Mouse (Mus musculus): ENCODE data around the gene Sprn. TPM values are rescaled to one million over a fixed set of nuclear protein-coding genes. Genes with fewer than 3 reads are reported as not detected.

Gene Sprn
- 103 and 125 TPM in 2 replicates for polyA plus RNA-seq (2012; rRNA removed)

GRCm38 (mm10) chr7:140154218-140154927 is at the start of gene Sprn:
Gene Sprn, minus strand, starts transcription at chr7:140154877.
- DNase-seq (ENCODE audit: extremely low spot score in 1 of 2, low spot score in 1 of 2) = peak; percentile 62 to 86

- DNase-seq (ENCODE audit: extremely low spot score in 1 of 2, low spot score in 1 of 2) = no peak
Observed at GRCm38 (mm10) chr7:140201090-140201489, 46.4 kb upstream of the Sprn start.

- no peak for DNase-seq (ENCODE audit: extremely low spot score in 1 of 2, low spot score in 1 of 2)
Observed at GRCm38 (mm10) chr7:140196002-140196401, 41.3 kb upstream of the Sprn start.

GRCm38 (mm10) chr7:140194031-140194430 is 39.4 kb upstream of the Sprn start:
- peak in 1 of 2 experiments; percentile 44 for DNase-seq (ENCODE audit: extremely low spot score in 1 of 2, low spot score in 1 of 2)

GRCm38 (mm10) chr7:140192851-140193250 is 38.2 kb upstream of the Sprn start:
- no peak for DNase-seq (ENCODE audit: extremely low spot score in 1 of 2, low spot score in 1 of 2)

- no peak for DNase-seq (ENCODE audit: extremely low spot score in 1 of 2, low spot score in 1 of 2)
Observed at GRCm38 (mm10) chr7:140192445-140192844, 37.8 kb upstream of the Sprn start.

GRCm38 (mm10) chr7:140190435-140190834 is 35.8 kb upstream of the Sprn start:
- no peak for DNase-seq (ENCODE audit: extremely low spot score in 1 of 2, low spot score in 1 of 2)

GRCm38 (mm10) chr7:140188391-140189328 is 34.0 kb upstream of the Sprn start:
- DNase-seq (ENCODE audit: extremely low spot score in 1 of 2, low spot score in 1 of 2) = peak in 1 of 2 experiments; percentile 34

GRCm38 (mm10) chr7:140187721-140188390 is 33.2 kb upstream of the Sprn start:
- peak in 1 of 2 experiments; percentile 22 for DNase-seq (ENCODE audit: extremely low spot score in 1 of 2, low spot score in 1 of 2)

- DNase-seq (ENCODE audit: extremely low spot score in 1 of 2, low spot score in 1 of 2) = peak in 1 of 2 experiments; percentile 54
Observed at GRCm38 (mm10) chr7:140186646-140187620, 32.3 kb upstream of the Sprn start.

- no peak for DNase-seq (ENCODE audit: extremely low spot score in 1 of 2, low spot score in 1 of 2)
Observed at GRCm38 (mm10) chr7:140184206-140184605, 29.5 kb upstream of the Sprn start.

GRCm38 (mm10) chr7:140180692-140181091 is 26.0 kb upstream of the Sprn start:
- DNase-seq (ENCODE audit: extremely low spot score in 1 of 2, low spot score in 1 of 2) = no peak

GRCm38 (mm10) chr7:140179176-140179575 is 24.5 kb upstream of the Sprn start:
- no peak for DNase-seq (ENCODE audit: extremely low spot score in 1 of 2, low spot score in 1 of 2)

GRCm38 (mm10) chr7:140172936-140173335 is 18.3 kb upstream of the Sprn start, which contains the start of gene Olfr523:
Gene Olfr523, plus strand, starts transcription at chr7:140173217.
- no peak for DNase-seq (ENCODE audit: extremely low spot score in 1 of 2, low spot score in 1 of 2)

- no peak for DNase-seq (ENCODE audit: extremely low spot score in 1 of 2, low spot score in 1 of 2)
Observed at GRCm38 (mm10) chr7:140170863-140171262, 16.2 kb upstream of the Sprn start.

- DNase-seq (ENCODE audit: extremely low spot score in 1 of 2, low spot score in 1 of 2) = no peak
Observed at GRCm38 (mm10) chr7:140169386-140169785, 14.7 kb upstream of the Sprn start.

- no peak for DNase-seq (ENCODE audit: extremely low spot score in 1 of 2, low spot score in 1 of 2)
Observed at GRCm38 (mm10) chr7:140167950-140168349, 13.3 kb upstream of the Sprn start.

- no peak for DNase-seq (ENCODE audit: extremely low spot score in 1 of 2, low spot score in 1 of 2)
Observed at GRCm38 (mm10) chr7:140164664-140165063, 10.0 kb upstream of the Sprn start, which contains the start of gene Olfr522. Gene Olfr522, minus strand, starts transcription at chr7:140164764.

- no peak for DNase-seq (ENCODE audit: extremely low spot score in 1 of 2, low spot score in 1 of 2)
Observed at GRCm38 (mm10) chr7:140160363-140160762, 5.7 kb upstream of the Sprn start.

- DNase-seq (ENCODE audit: extremely low spot score in 1 of 2, low spot score in 1 of 2) = no peak
Observed at GRCm38 (mm10) chr7:140153829-140154217, 854 bp downstream of the Sprn start.

Data from frontal cortex, adult 2 months (tissue).